Mouse (Mus musculus) testis, adult 2 months (tissue): ENCODE results near the gene Rbp1.
A peak's percentile ranks its signal among the peaks of the same experiment; 100 is the strongest.

Experiments
- CTCF ChIP-seq: fragments of 200-500 bp; IDR thresholded peaks from 2 replicates; pipeline ENCODE4 v1.5.1; 2012; ENCODE audit warnings: low read depth, mild to moderate bottlenecking, inconsistent platforms, low read length, moderate library complexity; ENCODE audit not compliant: control insufficient read depth, insufficient read depth, insufficient replicate concordance
- POLR2A ChIP-seq: fragments of 200-500 bp; IDR thresholded peaks from 2 replicates; pipeline ENCODE4 v1.6.1; 2012; ENCODE audit warnings: low read depth, mild to moderate bottlenecking, inconsistent platforms, low read length, moderate library complexity; ENCODE audit not compliant: control insufficient read depth

- no peak for TF ChIP-seq POLR2A
- TF ChIP-seq CTCF, result peak; percentile 77; the same call in 1 of the 2 replicates
These were observed 13.6 kb upstream of the Rbp1 start for GRCm38 (mm10) chr9:98409137-98409536.
